Mouse (Mus musculus) heart, adult 2 months (tissue): ENCODE measurements around the gene Dera.

Source experiments
- CTCF ChIP-seq: fragments of 200-600 bp; IDR thresholded peaks from 2 replicates; pipeline ENCODE4 v1.8.1; 2022; ENCODE audit warnings: antibody characterized with exemption, mild to moderate bottlenecking, moderate library complexity
- EP300 ChIP-seq: fragments of 200-500 bp; IDR thresholded peaks from 2 replicates; pipeline ENCODE4 v1.6.1; 2011; ENCODE audit warnings: low read depth, low read length, control low read depth; ENCODE audit not compliant: insufficient read depth

- TF ChIP-seq EP300 (no peak), CTCF (no peak)
Observed at GRCm38 (mm10) chr6:137870667-137871066, 116.3 kb downstream of the Dera start.
